Mouse (Mus musculus) limb, embryonic 10.5 days (tissue): ENCODE results near the gene Astn1. TPM values are rescaled to one million over a fixed set of nuclear protein-coding genes. Genes with fewer than 3 reads are reported as not detected.

Experiments used
- DNase-seq: peaks from one replicate; pipeline ENCODE4 v3.0.0-alpha.2; 2017; ENCODE audit warnings: low spot score
- H3K27ac ChIP-seq: fragments of 300-500 bp; sonication (generic); 2 replicates; pipeline ENCODE4 v1.5.1; 2016; ENCODE audit warnings: mild to moderate bottlenecking
- H3K27me3 ChIP-seq: fragments of 300-500 bp; sonication (generic); 2 replicates; pipeline ENCODE4 v1.6.1; 2016; ENCODE audit warnings: low read depth, mild to moderate bottlenecking; ENCODE audit not compliant: poor library complexity, severe bottlenecking
- H3K36me3 ChIP-seq: fragments of 300-500 bp; sonication (generic); 2 replicates; pipeline ENCODE4 v1.6.1; 2016; ENCODE audit warnings: mild to moderate bottlenecking, moderate library complexity
- H3K4me1 ChIP-seq: fragments of 300-500 bp; sonication (generic); 2 replicates; pipeline ENCODE4 v1.6.1; 2016
- H3K4me3 ChIP-seq: fragments of 300-500 bp; sonication (generic); 2 replicates; pipeline ENCODE4 v1.5.1; 2016; ENCODE audit warnings: mild to moderate bottlenecking, moderate library complexity
- H3K9me3 ChIP-seq: fragments of 300-500 bp; sonication (generic); replicated peaks from 2 replicates; pipeline ENCODE4 v1.6.1; 2016; ENCODE audit warnings: mild to moderate bottlenecking
- WGBS: fragments of 180-500 bp; shearing (Covaris S2); methylation state at CpG from one replicate; pipeline ENCODE4 v1.1.7; 2016; 5-methylcytosine and 5-hydroxymethylcytosine counted together
- polyA plus RNA-seq: library from polyadenylated mRNA; unstranded; fragments of >200 nt; fragmentation: Nextera tagmentation; extraction: Ambion mirVana; gene quantifications from 2 replicates; pipeline ENCODE4 v1.2.1, GENCODE M21; 2016

The Astn1 gene
- polyA plus RNA-seq, 1 experiment from 2014 or later: 2.8 TPM

- 78% methylated on average over 4 of the region's 4 CpGs for WGBS
- no peak overlapping the region for H3K27ac ChIP-seq
- H3K36me3 ChIP-seq: no peaks in the 10 kb centered on the region
- no peaks in the 10 kb centered on the region for H3K27me3 ChIP-seq
- no peak overlapping the region for H3K4me3 ChIP-seq
- H3K9me3 ChIP-seq: no peaks in the 10 kb centered on the region
- H3K4me1 ChIP-seq: no peaks in the 10 kb centered on the region
- DNase-seq: no peak
Measured at GRCm38 (mm10) chr1:158509112-158509855, 147.2 kb downstream of the Astn1 start.

GRCm38 (mm10) chr1:158510478-158511207 lies 148.6 kb downstream of the Astn1 start:
- no peak for DNase-seq
- Histone ChIP-seq H3K36me3 (no peaks in the 10 kb centered on the region), H3K9me3 (no peaks in the 10 kb centered on the region), H3K4me3 (no peak overlapping the region), H3K4me1 (no peaks in the 10 kb centered on the region), H3K27me3 (no peaks in the 10 kb centered on the region), H3K27ac (no peak overlapping the region)
- 95% methylated on average over 15 of the region's 15 CpGs for WGBS

DNA sequence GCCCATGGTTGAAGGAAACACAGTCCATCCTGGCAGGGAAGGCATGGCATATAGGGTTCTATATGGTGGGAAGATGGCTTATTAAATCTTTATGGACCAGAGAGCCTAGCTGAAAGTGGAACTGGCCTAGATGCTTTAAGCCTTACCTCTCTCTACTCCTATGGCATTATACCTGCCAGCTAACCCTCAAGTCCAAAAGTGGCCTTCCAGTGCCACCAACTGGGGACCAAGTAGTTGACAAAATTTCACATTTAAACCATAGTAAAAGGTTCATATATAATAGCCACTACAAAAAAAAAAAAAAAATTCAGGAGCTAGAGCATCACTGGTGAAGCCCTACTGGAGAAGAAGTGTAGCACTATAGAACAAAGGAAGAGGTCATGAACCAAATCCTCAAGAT lies 150.0 kb downstream of the Astn1 start:
- H3K27me3 ChIP-seq: no peaks in the 10 kb centered on the region
- H3K27ac ChIP-seq: no peak overlapping the region
- no peak overlapping the region for H3K4me3 ChIP-seq
- H3K9me3 ChIP-seq: no peaks in the 10 kb centered on the region
- no peak for DNase-seq
- no peaks in the 10 kb centered on the region for H3K36me3 ChIP-seq
- no peaks in the 10 kb centered on the region for H3K4me1 ChIP-seq

DNA sequence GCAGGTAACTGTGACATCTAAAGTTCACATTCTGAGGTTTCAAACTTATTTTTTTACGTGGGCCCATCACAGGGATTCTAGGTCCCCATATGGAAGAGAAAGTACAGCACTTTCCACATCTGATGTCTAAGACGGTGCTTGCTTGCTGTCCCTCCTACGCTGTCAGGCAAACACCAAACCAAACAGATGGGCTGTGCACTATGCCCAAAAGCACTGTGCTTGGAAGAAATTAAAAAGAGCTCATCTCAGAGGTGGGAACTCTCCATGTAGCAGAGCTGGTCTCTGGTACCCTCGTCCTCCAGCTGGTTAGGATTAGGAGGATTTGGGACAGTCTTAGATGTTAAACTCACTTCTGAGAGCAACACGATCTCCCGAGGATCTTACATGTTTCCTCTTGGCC lies 150.6 kb downstream of the Astn1 start:
- Histone ChIP-seq H3K4me3 (no peak overlapping the region), H3K36me3 (no peaks in the 10 kb centered on the region), H3K9me3 (no peaks in the 10 kb centered on the region), H3K27me3 (no peaks in the 10 kb centered on the region), H3K4me1 (no peaks in the 10 kb centered on the region), H3K27ac (no peak overlapping the region)
- WGBS: 71% methylated on average over 6 of the region's 6 CpGs
- DNase-seq: no peak

- H3K4me3 ChIP-seq: no peak overlapping the region
- no peak for DNase-seq
- no peaks in the 10 kb centered on the region for H3K36me3 ChIP-seq
- no peaks in the 10 kb centered on the region for H3K27me3 ChIP-seq
- 91% methylated on average over 13 of the region's 13 CpGs for WGBS
- H3K27ac ChIP-seq: no peak overlapping the region
- no peaks in the 10 kb centered on the region for H3K9me3 ChIP-seq
- H3K4me1 ChIP-seq: no peaks in the 10 kb centered on the region
Measured at GRCm38 (mm10) chr1:158513572-158513971, 151.5 kb downstream of the Astn1 start.

GRCm38 (mm10) chr1:158516558-158516957 lies 154.5 kb downstream of the Astn1 start:
- 79% methylated on average over 4 of the region's 4 CpGs for WGBS
- no peaks in the 10 kb centered on the region for H3K9me3 ChIP-seq
- H3K4me3 ChIP-seq: no peak overlapping the region
- H3K4me1 ChIP-seq: no peaks in the 10 kb centered on the region
- H3K27ac ChIP-seq: no peak overlapping the region
- H3K27me3 ChIP-seq: no peaks in the 10 kb centered on the region
- H3K36me3 ChIP-seq: no peaks in the 10 kb centered on the region
- DNase-seq: no peak

GRCm38 (mm10) chr1:158536195-158536594 lies 174.1 kb downstream of the Astn1 start:
- no peaks in the 10 kb centered on the region for H3K4me1 ChIP-seq
- no peak overlapping the region for H3K27ac ChIP-seq
- no peaks in the 10 kb centered on the region for H3K27me3 ChIP-seq
- no peak for DNase-seq
- H3K36me3 ChIP-seq: no peaks in the 10 kb centered on the region
- H3K4me3 ChIP-seq: no peak overlapping the region
- H3K9me3 ChIP-seq: no peaks in the 10 kb centered on the region
- WGBS: 57% methylated on average over 3 of the region's 3 CpGs

GRCm38 (mm10) chr1:158536867-158537266 lies 174.8 kb downstream of the Astn1 start:
- Histone ChIP-seq H3K27ac (no peak overlapping the region), H3K4me3 (no peak overlapping the region), H3K4me1 (no peaks in the 10 kb centered on the region), H3K27me3 (no peaks in the 10 kb centered on the region), H3K36me3 (no peaks in the 10 kb centered on the region), H3K9me3 (no peaks in the 10 kb centered on the region)
- WGBS: 14% methylated on average over 1 of the region's 1 CpGs
- no peak for DNase-seq

- H3K4me3 ChIP-seq: no peak overlapping the region
- H3K9me3 ChIP-seq: no peaks in the 10 kb centered on the region
- H3K27ac ChIP-seq: no peak overlapping the region
- H3K4me1 ChIP-seq: peaks cover 13% of the 10 kb centered on the region
- no peaks in the 10 kb centered on the region for H3K36me3 ChIP-seq
- WGBS: 85% methylated on average over 4 of the region's 4 CpGs
- no peak for DNase-seq
- H3K27me3 ChIP-seq: no peaks in the 10 kb centered on the region
Measured at GRCm38 (mm10) chr1:158545095-158545494, 183.0 kb downstream of the Astn1 start.

DNA sequence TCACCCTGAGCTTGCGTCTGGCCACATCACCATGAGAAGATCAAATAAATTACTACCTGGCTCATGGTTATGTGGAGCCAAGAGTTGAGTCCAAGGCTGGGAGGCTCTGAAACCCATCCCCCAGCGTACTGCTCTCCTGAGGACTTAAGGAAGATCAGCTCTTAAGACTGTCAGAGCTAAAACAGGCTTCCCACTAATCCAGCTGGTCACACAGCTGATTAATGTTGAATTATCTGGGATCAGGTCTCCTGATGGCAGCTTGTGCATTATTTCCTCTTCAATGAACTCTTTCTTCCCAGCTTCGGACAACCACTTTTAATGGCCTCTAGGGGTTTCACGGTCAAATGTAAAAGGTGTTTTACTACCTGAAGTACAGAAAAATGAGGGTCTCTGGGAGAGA lies 184.4 kb downstream of the Astn1 start:
- 63% methylated on average over 4 of the region's 4 CpGs for WGBS
- no peak for DNase-seq
- Histone ChIP-seq H3K36me3 (no peaks in the 10 kb centered on the region), H3K9me3 (no peaks in the 10 kb centered on the region), H3K27ac (no peak overlapping the region), H3K4me3 (no peak overlapping the region), H3K27me3 (no peaks in the 10 kb centered on the region), H3K4me1 (peaks cover 13% of the 10 kb centered on the region)

- no peaks in the 10 kb centered on the region for H3K9me3 ChIP-seq
- peaks cover 13% of the 10 kb centered on the region for H3K4me1 ChIP-seq
- 57% methylated on average over 3 of the region's 3 CpGs for WGBS
- no peak overlapping the region for H3K4me3 ChIP-seq
- no peak for DNase-seq
- no peaks in the 10 kb centered on the region for H3K27me3 ChIP-seq
- no peak overlapping the region for H3K27ac ChIP-seq
- no peaks in the 10 kb centered on the region for H3K36me3 ChIP-seq
Measured at GRCm38 (mm10) chr1:158547592-158548211, 185.6 kb downstream of the Astn1 start.

- no peak overlapping the region for H3K4me3 ChIP-seq
- H3K9me3 ChIP-seq: no peaks in the 10 kb centered on the region
- WGBS: 88% methylated on average over 8 of the region's 8 CpGs
- H3K4me1 ChIP-seq: peaks cover 13% of the 10 kb centered on the region
- no peak for DNase-seq
- no peaks in the 10 kb centered on the region for H3K27me3 ChIP-seq
- no peak overlapping the region for H3K27ac ChIP-seq
- no peaks in the 10 kb centered on the region for H3K36me3 ChIP-seq
Measured at GRCm38 (mm10) chr1:158548319-158548718, 186.2 kb downstream of the Astn1 start.

- DNase-seq: no peak
- Histone ChIP-seq H3K27ac (no peak overlapping the region), H3K4me3 (no peak overlapping the region), H3K36me3 (no peaks in the 10 kb centered on the region), H3K27me3 (no peaks in the 10 kb centered on the region), H3K4me1 (peaks cover 23% of the 10 kb centered on the region), H3K9me3 (no peaks in the 10 kb centered on the region)
- WGBS: 96% methylated on average over 2 of the region's 2 CpGs
Measured at GRCm38 (mm10) chr1:158549616-158550015, 187.5 kb downstream of the Astn1 start.
